In the genomic region with DNA sequence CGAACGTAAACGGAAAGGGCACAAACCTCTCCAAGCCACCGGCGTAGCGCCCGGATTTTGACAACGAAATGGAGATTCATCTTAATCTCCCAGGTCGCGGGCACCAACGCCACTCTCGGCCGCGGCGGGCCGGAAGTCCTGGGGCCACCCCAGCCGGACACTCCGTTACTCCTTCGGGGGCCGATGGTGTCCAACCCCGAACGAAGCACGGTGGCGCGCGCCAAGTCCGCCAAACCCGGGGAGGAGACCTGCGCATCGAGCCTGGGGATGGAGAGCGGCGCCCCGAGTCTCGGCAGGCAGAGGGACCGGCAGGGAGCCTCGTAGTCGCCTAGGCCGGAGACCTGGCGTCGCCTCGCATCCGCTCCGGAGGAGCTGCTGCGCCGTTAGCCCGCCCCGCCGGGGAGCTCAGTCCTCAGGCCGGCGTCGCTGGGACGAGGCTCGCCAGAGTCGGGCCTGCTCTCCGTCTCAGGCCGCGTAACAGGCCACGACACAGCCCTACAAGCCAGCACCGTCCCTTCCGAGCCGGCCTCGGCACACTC, we compare ENCODE assay signal across 1 mouse cellular context.
TF ChIP-seq lines count a peak whose summit lies in the region.

No protein-coding gene starts in this region.

TF ChIP-seq in CH12.LX, 34 proteins besides CTCF, POLR2A, EP300 and RAD21:
- peak; percentile 92 for TF ChIP-seq UBTF (IDR thresholded peaks at IDR 0.05; ENCODE audit: low read depth, low read length)
- TF ChIP-seq TBP (conservative IDR thresholded peaks at IDR 0.05; ENCODE audit: low read depth, low read length) = no peak
- no peak for TF ChIP-seq PAX5 (IDR thresholded peaks at IDR 0.05; ENCODE audit: low read length)
